Mouse (Mus musculus) bone marrow macrophage, adult 2 months (primary cell): ENCODE measurements around the gene Cabp7.

Experiments
- CTCF ChIP-seq: IDR thresholded peaks from 2 replicates; pipeline ENCODE4 v1.5.1; 2012; ENCODE audit warnings: low read depth, mild to moderate bottlenecking, low read length, moderate library complexity
- POLR2A ChIP-seq: IDR thresholded peaks from 2 replicates; pipeline ENCODE4 v1.6.1; 2012; ENCODE audit warnings: mild to moderate bottlenecking, low read depth, low read length, borderline replicate concordance

DNA sequence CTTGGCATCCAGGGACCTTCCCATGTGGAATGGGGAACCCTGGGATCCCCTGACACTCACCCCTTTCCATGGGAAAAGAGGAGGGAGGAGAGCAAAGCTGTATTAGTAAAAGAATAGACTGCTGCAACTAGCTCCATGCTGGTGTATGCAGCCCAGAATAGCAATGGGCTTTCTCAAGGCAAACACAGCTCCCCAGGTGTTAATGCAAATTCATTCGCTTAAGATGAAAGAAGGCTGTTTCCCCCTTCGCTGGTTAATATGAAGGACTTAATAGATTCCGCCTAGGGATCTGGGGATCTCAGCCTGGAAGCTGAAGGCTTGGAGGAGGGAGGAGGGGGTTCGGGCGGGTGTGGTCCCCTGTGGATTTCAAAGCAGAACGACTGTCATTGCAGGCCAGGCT lies 15.4 kb upstream of the Cabp7 start:
- TF ChIP-seq POLR2A (no peak), CTCF (no peak)
